Mouse (Mus musculus): ENCODE data around the gene Pik3r4. TPM values are rescaled to one million over a fixed set of nuclear protein-coding genes. Genes with fewer than 3 reads are reported as not detected.

Gene Pik3r4
- polyA plus RNA-seq, 1 experiment from 2014 or later = 26.5 TPM

- no peak for ATAC-seq (ENCODE audit: insufficient number of reproducible peaks, insufficient read depth, low FRiP score, low read depth)
- H3K9me3 ChIP-seq (ENCODE audit: control insufficient read depth, low read depth, low read length) = no peaks in the 10 kb centered on the region
- H3K4me3 ChIP-seq (ENCODE audit: low read depth, low read length) = no peak overlapping the region
- WGBS = 55% methylated on average over 2 of the region's 2 CpGs
- peaks cover 25% of the 10 kb centered on the region for H3K36me3 ChIP-seq (ENCODE audit: control insufficient read depth, insufficient read depth, low read length)
- no peaks in the 10 kb centered on the region for H3K27me3 ChIP-seq (ENCODE audit: control insufficient read depth, insufficient read depth, low read length)
- H3K9ac ChIP-seq (replicated peaks; ENCODE audit: low read depth, low read length) = no peak overlapping the region
- H3K4me2 ChIP-seq (replicated peaks; ENCODE audit: low read depth, low read length) = no peak overlapping the region
- H3K27ac ChIP-seq (ENCODE audit: low read length) = no peak overlapping the region
- no peaks in the 10 kb centered on the region for H3K4me1 ChIP-seq (ENCODE audit: control insufficient read depth, insufficient read depth, low read length)
Measured at GRCm38 (mm10) chr9:105656189-105656588, 13.4 kb downstream of the Pik3r4 start.

DNA sequence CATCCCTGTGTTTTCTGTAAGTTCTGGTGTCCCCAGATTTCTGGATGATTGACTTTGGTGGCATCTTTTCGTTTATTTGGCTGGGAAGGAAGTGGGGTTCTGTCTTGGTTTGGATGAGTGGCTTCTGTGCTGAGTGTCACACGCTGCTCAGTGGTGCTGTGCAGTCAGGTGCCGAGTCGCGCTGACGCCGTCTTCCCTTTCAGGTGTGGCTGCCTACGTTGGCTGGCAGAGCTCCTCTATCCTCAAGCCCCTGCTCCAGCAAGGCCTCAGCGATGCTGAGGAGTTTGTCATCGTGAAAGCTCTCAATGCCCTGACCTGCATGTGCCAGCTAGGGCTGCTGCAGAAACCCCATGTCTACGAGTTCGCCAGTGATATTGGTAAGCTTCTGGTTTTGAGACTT is 15.4 kb downstream of the Pik3r4 start:
- WGBS = 95% methylated on average over 12 of the region's 12 CpGs
- H3K36me3 ChIP-seq (ENCODE audit: control insufficient read depth, insufficient read depth, low read length) = peaks cover 30% of the 10 kb centered on the region

GRCm38 (mm10) chr9:105659877-105660276 is 17.1 kb downstream of the Pik3r4 start:
- no peak overlapping the region for H3K4me2 ChIP-seq (replicated peaks; ENCODE audit: low read depth, low read length)
- H3K4me3 ChIP-seq (ENCODE audit: low read depth, low read length) = no peak overlapping the region
- H3K27ac ChIP-seq (ENCODE audit: low read length) = no peak overlapping the region
- no peaks in the 10 kb centered on the region for H3K4me1 ChIP-seq (ENCODE audit: control insufficient read depth, insufficient read depth, low read length)
- H3K36me3 ChIP-seq (ENCODE audit: control insufficient read depth, insufficient read depth, low read length) = peaks cover 15% of the 10 kb centered on the region
- H3K27me3 ChIP-seq (ENCODE audit: control insufficient read depth, insufficient read depth, low read length) = no peaks in the 10 kb centered on the region
- ATAC-seq (ENCODE audit: insufficient number of reproducible peaks, insufficient read depth, low FRiP score, low read depth) = no peak
- WGBS = 94% methylated on average over 6 of the region's 6 CpGs
- no peak overlapping the region for H3K9ac ChIP-seq (replicated peaks; ENCODE audit: low read depth, low read length)
- H3K9me3 ChIP-seq (ENCODE audit: control insufficient read depth, low read depth, low read length) = no peaks in the 10 kb centered on the region

More for the DNA sequence above, 15.4 kb downstream of the Pik3r4 start:
- H3K27ac ChIP-seq (ENCODE audit: low read length) = no peak overlapping the region
- H3K4me2 ChIP-seq (replicated peaks; ENCODE audit: low read depth, low read length) = no peak overlapping the region
- no peak for ATAC-seq (ENCODE audit: insufficient number of reproducible peaks, insufficient read depth, low FRiP score, low read depth)
- no peaks in the 10 kb centered on the region for H3K9me3 ChIP-seq (ENCODE audit: control insufficient read depth, low read depth, low read length)
- H3K4me3 ChIP-seq (ENCODE audit: low read depth, low read length) = no peak overlapping the region
- no peaks in the 10 kb centered on the region for H3K4me1 ChIP-seq (ENCODE audit: control insufficient read depth, insufficient read depth, low read length)
- no peak overlapping the region for H3K9ac ChIP-seq (replicated peaks; ENCODE audit: low read depth, low read length)
- H3K27me3 ChIP-seq (ENCODE audit: control insufficient read depth, insufficient read depth, low read length) = no peaks in the 10 kb centered on the region

DNA sequence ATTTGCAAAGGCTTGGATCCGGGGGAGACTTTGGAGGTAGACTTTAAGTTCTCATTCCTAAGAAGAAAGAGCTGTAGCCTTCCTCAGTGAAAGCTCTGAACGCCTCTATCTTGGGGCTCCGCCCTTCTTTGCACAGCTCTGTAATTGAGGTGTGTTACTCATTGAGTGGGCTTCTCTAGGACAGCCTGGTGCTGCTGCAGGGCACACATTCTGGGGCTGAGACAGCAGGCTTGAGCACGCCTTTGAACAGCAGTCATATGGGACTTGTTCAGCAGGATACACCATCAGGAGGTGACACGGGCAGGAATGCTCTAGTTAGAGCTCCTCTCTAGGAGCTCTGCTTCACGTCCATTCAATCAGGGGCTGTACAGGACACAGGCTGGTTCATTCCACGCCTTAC is 22.5 kb downstream of the Pik3r4 start:
- peaks cover 29% of the 10 kb centered on the region for H3K36me3 ChIP-seq (ENCODE audit: control insufficient read depth, insufficient read depth, low read length)
- no peak overlapping the region for H3K4me3 ChIP-seq (ENCODE audit: low read depth, low read length)
- 0 out of 2 replicates have a peak, but pooled peaks have one; percentile 49 for ATAC-seq (ENCODE audit: insufficient number of reproducible peaks, insufficient read depth, low FRiP score, low read depth)
- H3K4me2 ChIP-seq (replicated peaks; ENCODE audit: low read depth, low read length) = no peak overlapping the region
- H3K9me3 ChIP-seq (ENCODE audit: control insufficient read depth, low read depth, low read length) = no peaks in the 10 kb centered on the region
- no peaks in the 10 kb centered on the region for H3K27me3 ChIP-seq (ENCODE audit: control insufficient read depth, insufficient read depth, low read length)
- WGBS = 83% methylated on average over 7 of the region's 7 CpGs
- H3K27ac ChIP-seq (ENCODE audit: low read length) = no peak overlapping the region
- H3K9ac ChIP-seq (replicated peaks; ENCODE audit: low read depth, low read length) = no peak overlapping the region
- H3K4me1 ChIP-seq (ENCODE audit: control insufficient read depth, insufficient read depth, low read length) = no peaks in the 10 kb centered on the region

GRCm38 (mm10) chr9:105670916-105671315 is 28.1 kb downstream of the Pik3r4 start:
- Histone ChIP-seq H3K4me2 (replicated peaks; ENCODE audit: low read depth, low read length) (no peak overlapping the region), H3K36me3 (ENCODE audit: control insufficient read depth, insufficient read depth, low read length) (peaks cover 23% of the 10 kb centered on the region), H3K4me1 (ENCODE audit: control insufficient read depth, insufficient read depth, low read length) (no peaks in the 10 kb centered on the region), H3K9me3 (ENCODE audit: control insufficient read depth, low read depth, low read length) (no peaks in the 10 kb centered on the region), H3K4me3 (ENCODE audit: low read depth, low read length) (no peak overlapping the region), H3K27me3 (ENCODE audit: control insufficient read depth, insufficient read depth, low read length) (no peaks in the 10 kb centered on the region), H3K27ac (ENCODE audit: low read length) (no peak overlapping the region), H3K9ac (replicated peaks; ENCODE audit: low read depth, low read length) (no peak overlapping the region)
- 67% methylated on average over 4 of the region's 4 CpGs for WGBS
- no peak for ATAC-seq (ENCODE audit: insufficient number of reproducible peaks, insufficient read depth, low FRiP score, low read depth)

DNA sequence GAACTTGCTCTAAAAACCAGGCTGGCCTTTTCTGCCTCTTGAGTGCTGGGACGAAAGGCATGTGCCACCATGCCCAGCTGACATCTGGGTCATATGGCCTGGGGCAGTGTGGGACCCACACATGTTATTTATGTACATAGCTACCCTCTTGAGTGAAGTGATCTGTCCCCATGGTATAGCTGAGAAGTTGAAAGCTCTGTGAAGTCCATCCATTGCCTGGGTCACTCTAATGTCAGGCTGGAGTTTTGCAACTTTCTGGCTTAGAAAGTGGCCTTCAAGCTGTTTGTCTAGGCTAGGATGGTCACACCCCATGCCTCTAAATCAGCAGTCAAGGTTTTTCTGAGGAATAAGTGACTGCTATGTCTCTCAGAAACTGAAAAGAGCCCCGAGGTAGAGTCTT is 29.3 kb downstream of the Pik3r4 start:
- H3K36me3 ChIP-seq (ENCODE audit: control insufficient read depth, insufficient read depth, low read length) = peaks cover 29% of the 10 kb centered on the region
- no peak for ATAC-seq (ENCODE audit: insufficient number of reproducible peaks, insufficient read depth, low FRiP score, low read depth)
- no peak overlapping the region for H3K4me2 ChIP-seq (replicated peaks; ENCODE audit: low read depth, low read length)
- WGBS = 79% methylated on average over 2 of the region's 2 CpGs
- H3K4me3 ChIP-seq (ENCODE audit: low read depth, low read length) = no peak overlapping the region
- H3K27me3 ChIP-seq (ENCODE audit: control insufficient read depth, insufficient read depth, low read length) = no peaks in the 10 kb centered on the region
- H3K27ac ChIP-seq (ENCODE audit: low read length) = no peak overlapping the region
- no peaks in the 10 kb centered on the region for H3K9me3 ChIP-seq (ENCODE audit: control insufficient read depth, low read depth, low read length)
- H3K9ac ChIP-seq (replicated peaks; ENCODE audit: low read depth, low read length) = no peak overlapping the region
- no peaks in the 10 kb centered on the region for H3K4me1 ChIP-seq (ENCODE audit: control insufficient read depth, insufficient read depth, low read length)

DNA sequence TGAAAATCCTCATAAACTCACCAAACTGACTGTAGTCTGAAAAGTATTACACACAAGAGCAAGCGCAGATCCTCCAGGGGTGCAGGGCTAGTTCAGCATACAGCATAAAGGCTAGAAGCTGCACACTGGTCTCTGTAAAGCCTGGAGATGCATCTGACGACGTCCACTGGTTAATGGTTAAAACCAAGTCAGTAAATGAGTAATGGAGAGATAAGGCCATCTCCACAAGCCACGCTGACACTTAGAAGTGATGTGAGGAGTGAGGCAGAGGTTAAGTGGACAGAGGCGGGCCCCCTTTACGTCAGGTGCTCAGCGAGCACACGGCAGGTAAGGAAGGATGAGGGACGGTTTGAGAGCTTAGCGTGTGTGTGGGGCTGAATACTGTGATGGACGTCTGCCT is 33.2 kb downstream of the Pik3r4 start:
- Histone ChIP-seq H3K4me1 (ENCODE audit: control insufficient read depth, insufficient read depth, low read length) (no peaks in the 10 kb centered on the region), H3K4me2 (replicated peaks; ENCODE audit: low read depth, low read length) (no peak overlapping the region), H3K9ac (replicated peaks; ENCODE audit: low read depth, low read length) (no peak overlapping the region), H3K36me3 (ENCODE audit: control insufficient read depth, insufficient read depth, low read length) (peaks cover 31% of the 10 kb centered on the region), H3K9me3 (ENCODE audit: control insufficient read depth, low read depth, low read length) (no peaks in the 10 kb centered on the region), H3K27ac (ENCODE audit: low read length) (no peak overlapping the region), H3K27me3 (ENCODE audit: control insufficient read depth, insufficient read depth, low read length) (no peaks in the 10 kb centered on the region), H3K4me3 (ENCODE audit: low read depth, low read length) (no peak overlapping the region)
- ATAC-seq (ENCODE audit: insufficient number of reproducible peaks, insufficient read depth, low FRiP score, low read depth) = no peak
- 62% methylated on average over 11 of the region's 11 CpGs for WGBS

GRCm38 (mm10) chr9:105681386-105681785 is 38.6 kb downstream of the Pik3r4 start:
- Histone ChIP-seq H3K36me3 (ENCODE audit: control insufficient read depth, insufficient read depth, low read length) (peaks cover 39% of the 10 kb centered on the region), H3K27me3 (ENCODE audit: control insufficient read depth, insufficient read depth, low read length) (no peaks in the 10 kb centered on the region), H3K4me1 (ENCODE audit: control insufficient read depth, insufficient read depth, low read length) (no peaks in the 10 kb centered on the region), H3K4me2 (replicated peaks; ENCODE audit: low read depth, low read length) (no peak overlapping the region), H3K9me3 (ENCODE audit: control insufficient read depth, low read depth, low read length) (no peaks in the 10 kb centered on the region), H3K27ac (ENCODE audit: low read length) (no peak overlapping the region), H3K4me3 (ENCODE audit: low read depth, low read length) (no peak overlapping the region), H3K9ac (replicated peaks; ENCODE audit: low read depth, low read length) (no peak overlapping the region)
- WGBS = 91% methylated on average over 7 of the region's 7 CpGs
- no peak for ATAC-seq (ENCODE audit: insufficient number of reproducible peaks, insufficient read depth, low FRiP score, low read depth)

GRCm38 (mm10) chr9:105684549-105685165 is 41.9 kb downstream of the Pik3r4 start:
- no peak overlapping the region for H3K9ac ChIP-seq (replicated peaks; ENCODE audit: low read depth, low read length)
- no peak for ATAC-seq (ENCODE audit: insufficient number of reproducible peaks, insufficient read depth, low FRiP score, low read depth)
- H3K4me2 ChIP-seq (replicated peaks; ENCODE audit: low read depth, low read length) = no peak overlapping the region
- no peak overlapping the region for H3K4me3 ChIP-seq (ENCODE audit: low read depth, low read length)
- no peaks in the 10 kb centered on the region for H3K27me3 ChIP-seq (ENCODE audit: control insufficient read depth, insufficient read depth, low read length)
- peaks cover 25% of the 10 kb centered on the region for H3K36me3 ChIP-seq (ENCODE audit: control insufficient read depth, insufficient read depth, low read length)
- no peaks in the 10 kb centered on the region for H3K4me1 ChIP-seq (ENCODE audit: control insufficient read depth, insufficient read depth, low read length)
- H3K9me3 ChIP-seq (ENCODE audit: control insufficient read depth, low read depth, low read length) = no peaks in the 10 kb centered on the region
- H3K27ac ChIP-seq (ENCODE audit: low read length) = no peak overlapping the region
- WGBS = 88% methylated on average over 13 of the region's 13 CpGs
